Mouse (Mus musculus) heart, embryonic 14.5 days (tissue): Measurements from ENCODE around the gene Polr3gl. TPM values are rescaled to one million over a fixed set of nuclear protein-coding genes. Genes with fewer than 3 reads are reported as not detected.
A peak's percentile ranks its signal among the peaks of the same experiment; 100 is the strongest.

ENCODE experiments used
- ATAC-seq: fragments of 200-750 bp; cut with Nextera tagmentation; 2 replicates; pipeline ENCODE4 v1.8.0; 2017; ENCODE audit warnings: low read depth, moderate TSS enrichment; ENCODE audit not compliant: insufficient number of reproducible peaks, insufficient read depth, low FRiP score
- H3K27ac ChIP-seq, 2 experiments: fragments of 200-500 bp in 1 of 2; fragments of 300-500 bp in 1 of 2; sonication (generic) in 1 of 2; replicated peaks in 1 of 2; 2 replicates each; pipeline ENCODE4 v1.5.1; 2012 to 2014; ENCODE audit warnings: low read depth in 2 of 2, low read length in 2 of 2, control low read depth in 1 of 2, mild to moderate bottlenecking in 1 of 2, mixed read lengths in 1 of 2; ENCODE audit not compliant: control insufficient read depth in 1 of 2, insufficient read depth in 1 of 2
- H3K27me3 ChIP-seq: fragments of 300-500 bp; sonication (generic); 2 replicates; pipeline ENCODE4 v1.6.1; 2014; ENCODE audit warnings: mild to moderate bottlenecking, low read length, control low read depth; ENCODE audit not compliant: control insufficient read depth, insufficient read depth
- H3K36me3 ChIP-seq: fragments of 300-500 bp; sonication (generic); 2 replicates; pipeline ENCODE4 v1.6.1; 2014; ENCODE audit warnings: mild to moderate bottlenecking, control low read depth, low read length, mixed read lengths; ENCODE audit not compliant: control insufficient read depth, insufficient read depth
- H3K4me1 ChIP-seq, 2 experiments: fragments of 200-500 bp in 1 of 2; fragments of 300-500 bp in 1 of 2; sonication (generic) in 1 of 2; 2 replicates each; pipeline ENCODE4 v1.6.1; 2012 to 2014; ENCODE audit warnings: low read length in 2 of 2, control low read depth in 1 of 2, mixed read lengths in 1 of 2; ENCODE audit not compliant: control insufficient read depth in 2 of 2, insufficient read depth in 2 of 2
- H3K4me2 ChIP-seq: fragments of 300-500 bp; sonication (generic); 2 replicates; pipeline ENCODE4 v1.6.1; 2014; ENCODE audit warnings: mild to moderate bottlenecking, low read length
- H3K4me3 ChIP-seq, 2 experiments: fragments of 200-500 bp in 1 of 2; fragments of 300-500 bp in 1 of 2; sonication (generic) in 1 of 2; 2 replicates each; pipeline ENCODE4 v1.5.1; 2012 to 2014; ENCODE audit warnings: low read length in 2 of 2, mild to moderate bottlenecking in 2 of 2, control low read depth in 1 of 2, low read depth in 1 of 2, moderate library complexity in 1 of 2; ENCODE audit not compliant: control insufficient read depth in 1 of 2, insufficient read depth in 1 of 2
- H3K9ac ChIP-seq: fragments of 300-500 bp; sonication (generic); 2 replicates; pipeline ENCODE4 v1.6.1; 2014; ENCODE audit warnings: mild to moderate bottlenecking, low read length
- H3K9me3 ChIP-seq: fragments of 300-500 bp; sonication (generic); 2 replicates; pipeline ENCODE4 v1.6.1; 2016; ENCODE audit warnings: low read length, control low read depth; ENCODE audit not compliant: control insufficient read depth
- WGBS: fragments of 180-500 bp; shearing (Covaris S2); extraction: QIAGEN DNeasy Blood & Tissue Kit; methylation state at CpG from one replicate; pipeline ENCODE4 v1.1.7; 2014; 5-methylcytosine and 5-hydroxymethylcytosine counted together
- polyA plus RNA-seq: library from polyadenylated mRNA; unstranded; fragments of >200 nt; fragmentation: Nextera tagmentation; extraction: Ambion mirVana; gene quantifications from 2 replicates; pipeline ENCODE4 v1.2.1, GENCODE M21; 2014

Polr3gl gene
- polyA plus RNA-seq, 1 experiment from 2014 or later, result 28.7 TPM

- no peaks in the 10 kb centered on the region for H3K9me3 ChIP-seq
- 71% methylated on average over 6 of the region's 6 CpGs for whole genome bisulfite sequencing
- no peak overlapping the region for H3K9ac ChIP-seq
- no peaks in the 10 kb centered on the region for H3K36me3 ChIP-seq
- H3K4me1 ChIP-seq, result peaks cover 17 to 44% of the 10 kb centered on the region in 2 experiments
- H3K4me2 ChIP-seq, result no peak overlapping the region
- no peak overlapping the region for H3K4me3 ChIP-seq
- no peak overlapping the region for H3K27ac ChIP-seq
- no peaks in the 10 kb centered on the region for H3K27me3 ChIP-seq
- ATAC-seq, result no peak
Observed at GRCm38 (mm10) chr3:96553601-96554000, 40.4 kb downstream of the Polr3gl start.

DNA sequence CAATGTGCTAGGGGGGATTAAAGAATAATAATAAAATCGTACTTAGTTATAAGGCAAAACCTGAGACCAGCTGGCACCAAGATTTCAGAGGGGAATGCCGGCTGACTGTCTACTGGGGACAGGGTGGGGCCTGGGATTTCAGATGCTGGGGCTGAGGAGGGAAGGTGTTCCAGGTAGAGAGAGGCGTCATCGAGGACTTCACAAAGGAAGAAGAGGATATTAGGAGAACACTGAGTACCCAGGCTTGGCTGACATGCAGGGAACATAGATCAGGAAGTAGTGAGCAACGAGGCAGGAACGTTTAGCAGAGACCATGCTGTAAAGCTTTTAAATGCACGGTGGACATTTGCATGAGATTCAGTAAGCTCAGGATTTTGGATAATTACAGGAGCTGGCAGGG lies 42.1 kb downstream of the Polr3gl start:
- Histone ChIP-seq H3K27ac (no peak overlapping the region; a peak in 1 of 4 replicates), H3K36me3 (no peaks in the 10 kb centered on the region), H3K9ac (peak overlapping the region; percentile 58; the same call in 1 of the 2 replicates), H3K4me2 (no peak overlapping the region), H3K4me1 (peaks cover 17 to 47% of the 10 kb centered on the region in 2 experiments), H3K9me3 (no peaks in the 10 kb centered on the region), H3K4me3 (no peak overlapping the region), H3K27me3 (no peaks in the 10 kb centered on the region)
- ATAC-seq, result no peak
- WGBS, result 60% methylated on average over 7 of the region's 7 CpGs

- Histone ChIP-seq H3K4me1 (peaks cover 17 to 42% of the 10 kb centered on the region in 2 experiments), H3K9ac (peak overlapping the region; percentile 58), H3K27me3 (no peaks in the 10 kb centered on the region), H3K9me3 (no peaks in the 10 kb centered on the region), H3K4me2 (no peak overlapping the region), H3K36me3 (no peaks in the 10 kb centered on the region), H3K27ac (peak overlapping the region; percentile 3 to 31; a peak in 1 of 4 replicates), H3K4me3 (no peak overlapping the region)
- ATAC-seq, result no peak
- WGBS, result 14% methylated on average over 8 of the region's 8 CpGs
Observed at GRCm38 (mm10) chr3:96551203-96551602, 42.8 kb downstream of the Polr3gl start.

DNA sequence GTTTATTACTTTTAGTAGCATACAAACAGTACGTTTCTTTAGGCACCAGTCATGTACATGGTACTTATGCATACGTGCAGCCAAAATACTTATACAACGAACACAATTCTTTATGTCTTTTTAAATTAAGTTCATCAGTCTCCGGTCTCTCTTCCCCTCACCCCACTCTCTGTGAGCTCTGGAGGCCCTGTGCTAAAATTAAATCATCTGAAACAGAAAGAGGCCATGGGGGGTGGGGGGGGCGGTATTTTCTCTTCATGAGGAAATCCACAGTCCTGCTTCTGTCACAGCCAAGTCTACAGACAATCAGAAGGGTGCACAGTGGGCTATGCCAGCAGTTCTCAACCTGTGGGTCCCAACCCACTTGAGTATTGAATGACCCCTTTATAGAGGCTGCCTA lies 44.6 kb downstream of the Polr3gl start:
- Histone ChIP-seq H3K9me3 (no peaks in the 10 kb centered on the region), H3K27ac (peak overlapping the region; percentile 25 to 59; a peak in 3 of 4 replicates), H3K4me3 (no peak overlapping the region), H3K27me3 (no peaks in the 10 kb centered on the region), H3K4me1 (peaks cover 7 to 26% of the 10 kb centered on the region in 2 experiments), H3K36me3 (no peaks in the 10 kb centered on the region), H3K9ac (0 out of 2 replicates have a peak overlapping the region, but pooled peaks have one; percentile 25), H3K4me2 (peak overlapping the region; percentile 27)
- 57% methylated on average over 5 of the region's 5 CpGs for WGBS
- ATAC-seq, result no peak

- no peaks in the 10 kb centered on the region for H3K36me3 ChIP-seq
- no peaks in the 10 kb centered on the region for H3K27me3 ChIP-seq
- ATAC-seq, result no peak
- peaks cover 7 to 26% of the 10 kb centered on the region in 2 experiments for H3K4me1 ChIP-seq
- peak overlapping the region; percentile 27; the same call in 1 of the 2 replicates for H3K4me2 ChIP-seq
- H3K4me3 ChIP-seq, result no peak overlapping the region
- no peaks in the 10 kb centered on the region for H3K9me3 ChIP-seq
- WGBS, result 75% methylated on average over 7 of the region's 7 CpGs
- H3K27ac ChIP-seq, result peak overlapping the region; percentile 25 to 59; a peak in 2 of 4 replicates
- no peak overlapping the region for H3K9ac ChIP-seq
Observed at GRCm38 (mm10) chr3:96548824-96549223, 45.2 kb downstream of the Polr3gl start.

DNA sequence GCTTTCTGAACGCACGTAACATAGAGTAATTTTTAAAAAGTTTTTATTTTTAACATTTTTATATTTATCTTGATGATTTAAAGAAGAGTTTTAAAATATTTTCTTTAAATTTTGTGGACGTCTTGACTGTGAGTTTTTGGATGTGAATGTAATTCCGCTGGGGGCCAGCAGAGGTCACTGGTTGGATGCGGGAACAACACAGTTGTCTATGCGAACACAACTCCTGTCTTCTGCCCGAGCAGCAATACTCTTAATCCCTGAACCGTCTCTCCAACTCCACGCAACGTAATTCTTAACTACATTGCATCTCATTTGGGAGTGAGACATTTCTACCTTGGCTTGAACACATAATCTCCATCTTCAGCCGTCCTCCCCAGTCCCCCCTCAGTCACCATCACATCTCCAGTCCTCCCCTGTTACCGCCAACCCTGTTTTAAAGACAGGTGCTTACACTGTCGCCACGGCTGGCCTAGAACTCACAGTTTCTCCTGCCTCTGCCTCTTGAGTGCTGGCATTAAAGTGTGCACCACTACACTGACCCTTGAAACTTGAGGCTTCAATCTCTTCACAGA lies 46.5 kb downstream of the Polr3gl start:
- ATAC-seq, result 0 out of 2 replicates have a peak, but pooled peaks have one; percentile 11
- H3K4me3 ChIP-seq, result no peak overlapping the region

GRCm38 (mm10) chr3:96546880-96547279 lies 47.1 kb downstream of the Polr3gl start:
- H3K4me3 ChIP-seq, result no peak overlapping the region
- H3K27ac ChIP-seq, result no peak overlapping the region
- H3K36me3 ChIP-seq, result no peaks in the 10 kb centered on the region
- no peaks in the 10 kb centered on the region for H3K9me3 ChIP-seq
- peaks cover 7 to 24% of the 10 kb centered on the region in 2 experiments for H3K4me1 ChIP-seq
- peak overlapping the region; percentile 31; the same call in 1 of the 2 replicates for H3K4me2 ChIP-seq
- no peak overlapping the region for H3K9ac ChIP-seq
- WGBS, result 32% methylated on average over 4 of the region's 4 CpGs
- H3K27me3 ChIP-seq, result no peaks in the 10 kb centered on the region; the same call in 1 of the 2 replicates
- no peak for ATAC-seq

More for the DNA sequence above, 46.5 kb downstream of the Polr3gl start:
- Histone ChIP-seq H3K4me1 (peaks cover 7 to 26% of the 10 kb centered on the region in 2 experiments), H3K27me3 (no peaks in the 10 kb centered on the region; the same call in 1 of the 2 replicates), H3K4me2 (peak overlapping the region; percentile 31), H3K27ac (no peak overlapping the region), H3K9me3 (no peaks in the 10 kb centered on the region), H3K9ac (no peak overlapping the region), H3K36me3 (no peaks in the 10 kb centered on the region)
- 9% methylated on average over 14 of the region's 14 CpGs for WGBS
